Mouse (Mus musculus) liver, adult (tissue): ENCODE results near the gene Mras.

Experiments
- GATA4 ChIP-seq: IDR thresholded peaks from 2 replicates; pipeline ENCODE4 v1.6.1; 2014; ENCODE audit warnings: mild to moderate bottlenecking, low read length; ENCODE audit not compliant: insufficient replicate concordance

The Mras gene

DNA sequence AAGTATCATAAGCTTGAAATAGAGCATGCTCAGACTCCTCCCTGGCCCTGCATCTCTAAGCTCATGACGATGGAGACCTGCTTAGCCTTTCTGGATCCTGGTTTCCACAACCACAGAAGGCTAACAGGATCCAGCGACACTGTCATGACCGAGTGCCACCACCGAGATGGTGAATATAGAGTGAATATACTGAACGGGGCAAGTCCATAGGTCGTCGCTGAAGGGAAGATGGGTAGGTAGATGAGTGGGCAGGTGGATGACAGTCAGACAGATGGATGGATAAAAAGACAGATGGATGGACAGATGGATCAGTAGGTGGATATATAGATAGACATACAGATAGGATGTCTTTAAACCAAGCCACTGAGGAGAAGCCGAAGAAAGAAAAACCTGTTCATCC is 5.8 kb downstream of the Mras start:
- TF ChIP-seq GATA4 = no peak

DNA sequence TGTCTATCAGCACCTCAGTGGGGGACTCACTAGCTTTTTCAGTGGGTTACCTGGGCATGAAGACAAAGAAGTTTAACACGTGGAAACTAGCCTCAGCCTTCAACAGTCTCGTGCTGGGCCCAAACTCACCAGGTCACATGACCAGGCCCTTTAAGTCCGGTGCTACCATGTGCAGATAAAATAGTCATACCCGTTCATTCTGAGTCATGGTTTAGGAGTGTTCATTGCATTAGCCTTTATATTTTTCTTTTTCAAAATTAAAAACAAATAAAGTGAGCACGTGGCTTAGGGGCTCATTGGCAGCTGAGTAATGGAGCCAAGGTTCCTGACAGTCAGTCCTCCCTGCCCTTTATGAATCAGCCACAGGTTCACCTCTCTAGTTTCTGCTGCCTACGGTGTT is 6.4 kb downstream of the Mras start:
- TF ChIP-seq GATA4 = no peak

DNA sequence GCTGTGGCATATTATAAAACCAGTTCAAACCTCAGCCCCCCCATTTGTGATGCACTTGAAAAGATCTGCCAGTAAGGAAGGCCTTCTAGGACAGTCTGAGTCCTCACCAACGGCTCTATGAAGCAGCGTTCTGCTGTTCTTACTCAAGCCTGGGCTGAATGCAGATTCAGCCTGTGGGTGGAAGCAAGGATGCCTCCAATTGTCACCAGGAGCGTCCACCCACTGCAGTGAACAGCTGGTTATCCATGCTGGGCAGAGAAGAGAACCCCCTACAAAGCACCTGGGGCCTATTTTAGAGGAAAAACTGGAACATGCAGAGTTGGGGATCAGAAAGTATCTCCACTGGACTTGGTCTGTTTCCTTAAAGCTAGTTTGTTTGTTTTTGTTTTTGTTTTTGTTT is 7.3 kb downstream of the Mras start:
- no peak for TF ChIP-seq GATA4

DNA sequence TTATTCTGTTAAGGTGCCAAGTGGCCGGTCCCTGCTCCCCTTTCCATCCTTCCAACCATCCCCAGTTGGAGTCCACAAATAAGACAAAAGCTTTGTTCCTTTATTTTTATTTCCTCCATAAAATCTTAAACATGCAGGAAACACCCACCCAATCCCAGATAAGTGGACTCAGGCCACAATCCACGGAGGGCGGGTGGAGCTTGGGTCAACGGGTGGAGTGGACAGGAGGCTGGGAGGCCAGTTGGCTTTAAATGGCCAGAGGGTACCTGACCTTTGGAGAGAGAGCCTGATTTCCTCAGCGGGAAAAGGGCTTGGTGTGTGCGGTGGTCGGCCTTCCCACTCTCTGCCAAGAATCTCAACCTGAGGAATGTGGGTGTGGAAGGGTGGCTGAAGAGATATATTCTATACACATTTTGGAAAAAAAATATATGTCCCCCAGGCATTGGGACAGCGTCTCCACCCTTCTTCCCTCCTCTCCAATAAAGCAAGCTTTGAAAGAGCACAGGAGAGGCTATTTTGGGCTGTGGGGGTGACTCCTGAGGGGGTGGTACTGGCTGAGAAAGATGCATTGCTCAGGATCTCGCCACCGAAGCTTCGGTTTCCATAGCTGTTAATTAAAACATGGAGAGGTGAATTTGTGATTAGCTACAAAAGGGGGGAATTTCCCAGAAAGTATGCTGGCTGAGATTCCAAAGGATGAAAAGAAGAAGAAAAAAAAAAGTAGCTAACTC is 8.4 kb downstream of the Mras start:
- no peak for TF ChIP-seq GATA4

DNA sequence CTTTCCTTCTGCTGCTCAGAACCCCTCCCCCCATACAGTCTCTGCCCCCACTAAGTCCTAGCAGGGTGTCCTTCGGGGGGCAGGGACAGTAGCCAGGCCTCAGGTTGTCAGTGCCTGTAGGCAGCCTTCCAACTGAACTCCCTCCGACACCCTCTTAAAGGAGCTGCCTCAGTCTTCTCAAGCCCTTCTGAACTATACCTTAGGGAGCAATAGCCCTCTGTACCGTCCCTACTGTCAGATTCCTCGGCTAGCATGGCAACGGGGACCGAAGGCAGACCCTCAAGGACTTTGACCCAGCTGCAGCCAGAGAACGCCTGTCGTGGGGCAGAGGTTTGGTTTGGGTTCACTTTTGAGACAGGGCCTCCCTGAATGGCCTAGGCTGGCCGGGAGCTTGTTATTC is 11.9 kb downstream of the Mras start:
- no peak for TF ChIP-seq GATA4

DNA sequence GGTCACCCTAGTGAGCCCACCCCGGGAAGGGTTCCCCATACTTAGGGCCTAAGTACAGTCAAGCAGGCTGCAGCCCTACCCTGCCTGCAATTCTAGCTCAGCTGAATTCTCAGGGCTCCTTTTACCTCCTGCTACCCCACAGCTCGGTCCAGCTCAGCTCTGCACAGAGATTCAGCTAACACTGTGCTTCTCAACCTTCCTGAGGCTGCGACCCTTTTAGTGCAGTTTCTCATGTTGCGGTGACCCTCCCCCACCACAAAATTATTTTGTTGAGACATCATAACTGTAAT is 12.7 kb downstream of the Mras start:
- TF ChIP-seq GATA4 = no peak

DNA sequence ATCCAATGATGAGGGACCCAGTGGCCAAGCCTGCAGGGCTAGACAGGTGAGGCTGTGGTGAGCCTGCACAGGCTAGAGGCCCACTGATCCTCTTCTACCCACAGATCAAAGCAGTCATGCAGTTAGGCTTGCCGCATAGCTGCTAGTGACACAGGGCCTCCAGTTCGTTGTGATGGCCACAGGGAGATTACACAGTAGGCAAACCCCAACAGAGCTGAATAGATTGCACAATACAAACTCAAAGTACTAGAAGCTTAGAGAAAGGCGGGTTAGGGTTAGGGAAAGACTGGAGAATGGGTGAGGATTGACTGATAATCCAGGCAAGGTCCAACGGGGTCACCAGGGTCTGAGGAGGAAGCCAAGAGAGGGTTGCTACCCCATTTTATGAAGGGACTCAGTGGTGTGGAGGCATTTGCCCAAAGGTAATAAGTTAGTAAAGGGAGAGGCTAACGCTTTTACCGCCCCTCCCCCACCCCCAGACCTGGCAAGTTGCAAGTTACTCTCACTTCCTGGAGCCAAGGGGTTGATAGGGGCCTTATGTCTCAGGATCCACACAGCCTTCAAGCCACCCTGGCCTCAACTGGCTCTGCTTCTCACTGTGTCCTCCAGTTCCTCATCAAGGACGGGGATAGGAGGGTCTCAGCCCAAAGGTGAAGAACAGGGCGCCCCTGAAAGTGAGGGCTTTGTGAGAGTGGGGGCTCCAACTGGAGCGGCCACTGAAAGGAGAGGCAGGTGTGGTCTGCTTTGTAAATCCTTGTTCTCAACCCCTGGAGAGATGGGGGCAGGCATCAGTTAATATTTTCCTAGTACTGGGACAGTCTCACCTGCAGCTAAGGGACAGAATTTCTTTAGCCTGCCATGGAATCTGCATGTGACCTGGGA is 13.2 kb downstream of the Mras start:
- TF ChIP-seq GATA4 = no peak

DNA sequence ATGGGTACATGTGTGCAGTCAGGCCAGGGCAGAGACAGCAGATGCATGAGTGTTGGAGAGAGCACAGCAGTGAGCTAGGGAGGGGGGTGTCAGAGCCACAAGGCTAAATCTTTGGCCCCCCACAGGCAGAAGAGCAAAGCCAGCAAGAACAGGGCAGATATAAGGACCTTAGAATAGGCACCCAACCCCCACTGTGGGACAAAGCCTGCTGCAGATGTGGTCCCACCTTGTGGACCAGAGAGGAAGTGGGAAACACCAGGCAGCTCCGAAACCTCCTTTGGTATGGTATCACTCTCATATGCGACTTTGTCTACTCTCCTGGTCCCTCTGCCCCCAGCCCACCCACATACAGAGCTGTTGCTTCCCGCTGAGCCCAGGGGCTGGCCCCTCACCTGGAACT is 15.3 kb downstream of the Mras start:
- TF ChIP-seq GATA4 = no peak

DNA sequence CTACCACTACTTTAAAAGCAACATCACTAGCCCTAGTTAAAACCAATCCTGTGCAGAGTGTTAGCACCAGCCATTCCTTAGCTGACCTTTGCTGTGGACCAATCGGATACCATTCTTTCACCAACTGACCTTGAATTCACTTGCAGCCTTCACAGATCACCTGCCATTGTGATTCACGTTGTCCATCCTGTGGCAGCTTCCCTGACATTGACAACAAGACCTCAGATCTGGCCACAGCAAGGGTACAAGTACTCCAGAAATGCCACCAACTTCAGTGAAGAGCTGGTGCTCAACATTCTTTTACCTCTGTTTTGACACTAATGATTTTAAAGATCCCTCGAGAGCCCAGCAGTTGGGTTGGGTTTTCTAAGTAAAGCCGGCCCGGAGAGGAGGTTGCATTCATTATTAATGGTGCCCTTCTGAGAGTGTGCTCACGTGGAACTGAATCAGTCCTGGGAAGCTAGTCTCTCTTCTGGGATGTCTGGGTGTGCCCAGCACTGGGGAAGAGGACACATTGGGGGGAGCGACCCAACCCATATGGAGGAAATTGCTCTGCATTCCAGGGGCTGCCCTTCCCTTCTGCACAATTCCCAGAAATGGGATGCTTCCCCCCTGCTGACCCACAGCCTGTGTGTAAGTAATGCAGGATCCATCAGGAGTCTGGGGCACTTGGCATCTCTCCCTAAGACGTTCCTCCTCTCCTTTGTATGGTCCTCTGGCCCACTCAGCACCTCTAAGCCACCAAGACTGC is 17.1 kb downstream of the Mras start:
- TF ChIP-seq GATA4 = no peak

DNA sequence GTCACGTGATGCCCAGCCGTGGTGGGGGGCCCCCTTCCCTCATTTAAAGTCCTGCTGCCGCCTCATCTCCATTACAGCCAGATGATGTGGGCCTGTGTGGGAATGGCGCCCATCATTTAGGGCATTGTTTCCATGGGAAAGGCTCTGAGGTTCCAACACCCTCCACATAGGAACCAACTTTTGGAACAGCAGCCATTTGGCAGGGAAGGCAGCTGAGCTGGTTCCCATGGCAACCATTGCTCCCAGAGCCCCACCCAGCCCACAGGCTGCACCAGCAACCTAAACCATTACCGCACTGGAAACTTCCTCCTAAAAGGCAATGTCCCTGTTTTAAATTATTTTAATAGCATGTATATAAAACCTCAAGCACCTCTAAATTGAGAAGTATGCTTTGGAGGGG is 18.8 kb downstream of the Mras start:
- no peak for TF ChIP-seq GATA4

DNA sequence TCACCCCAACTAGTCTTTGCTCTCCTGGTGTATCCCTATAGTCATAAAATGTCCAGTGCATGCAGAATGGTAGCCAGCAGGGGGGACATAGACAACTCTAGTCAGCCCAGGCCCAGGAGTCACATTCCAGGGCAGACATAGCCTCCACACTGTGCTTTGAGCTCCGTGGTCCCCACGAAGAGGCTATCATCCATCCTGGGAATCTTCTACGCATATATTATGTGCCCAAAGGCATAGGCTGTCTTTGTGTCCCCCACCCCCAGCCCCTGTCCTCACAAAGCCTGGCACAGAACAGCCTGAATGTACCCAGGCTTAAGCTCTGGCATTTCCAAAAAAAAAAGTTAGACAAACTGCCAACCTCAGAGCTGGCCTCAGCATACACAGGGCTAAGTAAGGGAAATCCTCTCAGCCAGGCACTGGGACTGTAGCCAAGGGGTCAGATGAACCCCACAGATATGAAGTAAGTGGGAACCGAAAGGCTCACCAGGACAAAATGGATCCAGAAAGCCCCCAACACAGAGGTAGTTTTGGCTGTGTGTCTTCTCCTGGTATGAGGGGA is 19.8 kb downstream of the Mras start:
- no peak for TF ChIP-seq GATA4

DNA sequence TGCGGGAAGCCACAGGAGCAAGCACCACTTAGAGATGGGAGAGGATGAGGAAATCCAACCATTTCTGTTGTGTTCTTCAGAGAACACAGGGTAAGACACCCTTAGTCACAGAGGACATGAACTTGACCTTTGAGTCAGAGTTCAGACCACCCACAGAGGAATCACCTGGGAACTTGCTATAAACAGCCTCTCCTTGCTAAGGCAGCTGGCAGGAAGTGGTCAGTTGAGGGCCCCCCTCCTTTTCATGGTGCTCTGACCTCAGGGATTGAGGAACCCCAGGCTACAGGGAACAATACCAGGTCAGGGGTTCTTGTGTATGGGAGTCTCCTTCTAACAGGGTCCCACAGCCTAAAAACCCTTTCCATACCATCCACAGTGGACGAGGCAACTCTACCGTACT is 20.4 kb downstream of the Mras start:
- no peak for TF ChIP-seq GATA4

DNA sequence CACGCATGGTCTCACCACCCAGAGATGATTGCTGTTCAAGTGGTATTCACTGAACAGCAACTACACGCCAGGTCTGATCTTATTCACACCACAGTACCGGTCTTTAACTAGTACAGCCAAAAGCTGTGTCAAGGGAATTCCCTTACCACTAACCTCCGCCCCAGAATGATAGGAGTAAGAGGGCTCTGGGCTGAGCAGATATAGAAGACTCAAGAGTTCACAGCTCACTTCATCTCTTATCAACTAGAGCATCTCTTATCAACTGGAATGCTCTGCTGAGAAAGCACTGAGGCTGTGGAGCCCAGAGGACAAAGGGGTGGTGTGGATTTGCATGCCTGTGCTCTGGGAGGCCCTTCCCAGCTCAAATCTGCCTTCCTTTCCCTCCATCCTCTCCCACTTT is 25.4 kb downstream of the Mras start:
- TF ChIP-seq GATA4 = no peak

DNA sequence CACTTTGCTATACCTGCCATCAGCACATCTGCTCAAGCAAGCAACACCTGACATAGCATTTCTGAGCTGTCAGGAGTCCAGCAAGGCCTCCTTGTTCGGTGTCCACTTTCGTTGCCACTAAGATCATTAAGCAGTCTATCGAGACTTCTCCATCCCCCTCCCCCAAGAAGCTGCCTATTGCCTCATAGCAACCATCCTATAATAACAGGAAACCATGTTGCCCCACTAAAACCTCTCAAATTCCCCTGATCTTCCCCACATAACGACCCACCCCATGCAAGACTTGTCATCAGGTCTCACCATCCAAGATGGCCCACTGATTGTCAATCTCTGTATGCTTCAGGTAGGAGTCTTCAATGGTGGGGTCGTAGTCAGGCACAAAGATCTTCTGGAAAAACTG is 26.1 kb downstream of the Mras start:
- TF ChIP-seq GATA4 = no peak

DNA sequence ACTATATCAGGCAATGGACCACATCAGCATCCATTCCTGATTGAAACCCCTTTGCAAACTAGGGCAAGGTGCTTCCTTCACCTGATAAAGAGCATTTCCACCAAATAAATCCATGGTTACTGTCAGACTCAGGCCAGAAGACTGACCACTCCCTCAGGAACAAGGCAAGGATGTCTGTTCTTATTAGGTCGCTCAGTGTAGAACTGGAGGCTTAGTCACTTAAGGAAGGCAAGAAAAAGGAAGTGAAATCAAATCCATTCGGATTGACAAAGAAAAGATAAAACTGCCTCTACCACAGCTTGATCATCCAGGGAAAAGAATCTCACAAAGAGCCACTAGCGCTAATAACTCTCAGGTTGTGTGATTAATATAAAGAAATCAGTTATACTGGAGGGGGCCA is 27.9 kb downstream of the Mras start:
- no peak for TF ChIP-seq GATA4

DNA sequence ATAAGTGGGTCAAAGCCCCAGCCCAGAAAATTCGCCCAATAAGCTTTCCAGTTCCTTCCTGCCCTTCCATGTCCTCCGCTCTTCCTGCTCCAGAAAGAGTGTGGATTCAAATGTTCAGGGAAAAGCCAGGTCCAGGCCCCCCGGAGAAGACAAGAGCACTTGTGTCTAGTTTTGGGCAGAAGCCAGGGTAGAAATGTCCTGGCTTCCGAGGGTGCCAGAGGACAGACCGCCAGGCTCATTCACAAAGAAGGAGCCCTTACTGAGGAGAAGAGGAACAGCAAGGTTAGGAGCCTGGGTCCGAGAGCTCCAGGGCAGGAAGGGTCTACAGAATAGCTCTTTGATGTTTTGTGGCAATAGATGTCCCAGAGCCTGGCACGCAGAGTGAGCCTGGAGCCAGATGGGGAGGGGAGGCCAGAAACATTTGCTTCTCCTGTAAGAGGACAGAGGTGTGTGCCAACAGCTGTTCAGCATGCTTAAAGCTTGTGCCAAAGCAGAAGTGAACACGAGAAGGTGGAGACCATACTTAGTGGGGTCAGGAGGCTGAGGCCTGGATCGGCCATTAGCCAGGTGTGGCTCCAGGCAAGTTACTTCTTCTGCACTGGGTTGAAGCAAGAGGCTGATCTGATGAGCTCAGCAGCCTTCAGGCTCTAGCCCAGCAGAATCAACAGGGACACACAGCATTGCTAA is 35.8 kb downstream of the Mras start:
- TF ChIP-seq GATA4 = no peak

DNA sequence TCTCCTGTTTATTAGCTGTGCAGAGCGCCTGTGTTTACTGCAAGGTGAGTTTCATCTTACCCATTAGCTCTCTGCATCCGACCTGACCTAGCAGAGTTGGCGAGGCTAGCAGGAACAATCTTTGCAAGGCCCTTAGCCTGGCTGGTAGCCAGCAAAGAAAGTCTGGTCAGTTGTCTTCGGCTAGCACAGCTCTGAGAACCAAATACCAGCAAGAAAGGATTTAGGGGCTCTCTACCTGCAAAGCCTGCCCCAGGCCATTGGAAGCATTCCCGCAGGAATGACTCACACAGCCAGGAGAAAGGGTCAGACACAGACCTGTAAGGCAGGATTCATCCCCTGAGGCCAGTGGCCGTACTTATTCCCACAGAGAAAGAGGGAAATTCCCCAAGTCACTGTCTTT is 36.4 kb downstream of the Mras start:
- no peak for TF ChIP-seq GATA4
